Mouse (Mus musculus) CH12.LX (cell line): ENCODE data around the gene Rgl1. TPM values are rescaled to one million over a fixed set of nuclear protein-coding genes. Genes with fewer than 3 reads are reported as not detected.

Experiments used
- DNase-seq: peaks from one replicate; pipeline ENCODE4 v3.0.0-alpha.2; 2013; ENCODE audit errors: extremely low read depth
- H3K27ac ChIP-seq: 2 replicates; pipeline ENCODE4 v1.5.1; 2012; ENCODE audit warnings: low read depth, mild to moderate bottlenecking, control low read depth, moderate library complexity; ENCODE audit not compliant: insufficient read depth
- H3K27me3 ChIP-seq: replicated peaks from 2 replicates; pipeline ENCODE3; 2012; ENCODE audit warnings: inconsistent platforms
- H3K36me3 ChIP-seq, 2 experiments: replicated peaks in 1 of 2; 2 replicates each; pipeline versions ENCODE3 to v1.6.1; 2012; ENCODE audit warnings: inconsistent platforms in 1 of 2, low read length in 1 of 2, mild to moderate bottlenecking in 1 of 2, mixed read lengths in 1 of 2, moderate library complexity in 1 of 2; ENCODE audit not compliant: control insufficient read depth in 1 of 2, insufficient read depth in 1 of 2
- H3K4me1 ChIP-seq, 2 experiments: 2 replicates each; pipeline ENCODE4 v1.6.1; 2012; ENCODE audit warnings: inconsistent platforms in 1 of 2, moderate library complexity in 1 of 2; ENCODE audit not compliant: insufficient read depth in 2 of 2, control insufficient read depth in 1 of 2
- H3K4me2 ChIP-seq: 2 replicates; pipeline ENCODE4 v1.6.1; 2012; ENCODE audit warnings: low read depth, mild to moderate bottlenecking, control low read depth; ENCODE audit not compliant: poor library complexity, insufficient read depth, severe bottlenecking
- H3K4me3 ChIP-seq, 3 experiments: fragments of 150-350 bp in 1 of 3; sonication (generic) in 1 of 3; replicated peaks in 1 of 3; 2 replicates each; pipeline versions ENCODE3 to v1.5.1; 2011 to 2012; ENCODE audit warnings: low read depth in 2 of 3, low read length in 2 of 3, mild to moderate bottlenecking in 2 of 3, moderate library complexity in 2 of 3, control low read depth in 1 of 3, improper control_type of control experiment in 1 of 3, inconsistent platforms in 1 of 3, mixed read lengths in 1 of 3; ENCODE audit not compliant: poor library complexity in 1 of 3
- H3K79me2 ChIP-seq: replicated peaks from 2 replicates; pipeline ENCODE4 v1.6.1; 2012; ENCODE audit warnings: mild to moderate bottlenecking, moderate library complexity; ENCODE audit not compliant: control insufficient read depth, poor library complexity, insufficient read depth, severe bottlenecking; ENCODE audit errors: extremely low read depth
- H3K9ac ChIP-seq: 2 replicates; pipeline ENCODE4 v1.6.1; 2012; ENCODE audit warnings: low read depth, mild to moderate bottlenecking, control low read depth, moderate library complexity; ENCODE audit not compliant: insufficient read depth
- H3K9me3 ChIP-seq: replicated peaks from 2 replicates; pipeline ENCODE3; 2012; ENCODE audit warnings: low read length, inconsistent platforms, mixed read lengths
- BHLHE40 ChIP-seq: IDR thresholded peaks from 2 replicates; pipeline ENCODE4 v1.6.1; 2011; ENCODE audit warnings: mild to moderate bottlenecking, low read depth, low read length, improper control_type of control experiment
- CHD2 ChIP-seq: IDR thresholded peaks from 2 replicates; pipeline ENCODE4 v1.6.1; 2011; ENCODE audit warnings: low read length, improper control_type of control experiment
- E2F4 ChIP-seq: IDR thresholded peaks from 2 replicates; pipeline ENCODE4 v1.6.1; 2011; ENCODE audit warnings: low read depth, low read length, improper control_type of control experiment; ENCODE audit not compliant: insufficient replicate concordance
- ELF1 ChIP-seq: IDR thresholded peaks from 2 replicates; pipeline ENCODE4 v1.6.1; 2014; ENCODE audit warnings: low read depth, mild to moderate bottlenecking, inconsistent platforms, low read length, improper control_type of control experiment
- GABPA ChIP-seq: IDR thresholded peaks from 2 replicates; pipeline ENCODE4 v1.6.1; 2012; ENCODE audit warnings: low read depth, low read length, improper control_type of control experiment, inconsistent platforms; ENCODE audit not compliant: insufficient replicate concordance
- IRF4 ChIP-seq: IDR thresholded peaks from 2 replicates; pipeline ENCODE4 v1.6.1; 2014; ENCODE audit warnings: low read depth, mild to moderate bottlenecking, inconsistent platforms, low read length, improper control_type of control experiment
- JUN ChIP-seq: IDR thresholded peaks from 2 replicates; pipeline ENCODE4 v1.6.1; 2011; ENCODE audit warnings: low read depth, mild to moderate bottlenecking, low read length, improper control_type of control experiment, moderate library complexity; ENCODE audit not compliant: insufficient read depth
- JUND ChIP-seq: conservative IDR thresholded peaks from 2 replicates; pipeline ENCODE4 v1.6.1; 2011; ENCODE audit warnings: low read depth, low read length, improper control_type of control experiment
- KAT2A ChIP-seq: IDR thresholded peaks from 2 replicates; pipeline ENCODE4 v1.6.1; 2012; ENCODE audit warnings: low read length, improper control_type of control experiment, inconsistent platforms; ENCODE audit not compliant: insufficient replicate concordance
- MAFK ChIP-seq: IDR thresholded peaks from 2 replicates; pipeline ENCODE4 v1.6.1; 2011; ENCODE audit warnings: low read length, improper control_type of control experiment; ENCODE audit not compliant: insufficient replicate concordance
- MAX ChIP-seq: IDR thresholded peaks from 2 replicates; pipeline ENCODE4 v1.6.1; 2011; ENCODE audit warnings: low read length, improper control_type of control experiment
- MYC ChIP-seq: IDR thresholded peaks from 2 replicates; pipeline ENCODE4 v1.6.1; 2011; ENCODE audit warnings: low read depth, mild to moderate bottlenecking, improper control_type of control experiment, low read length
- NRF1 ChIP-seq: IDR thresholded peaks from 2 replicates; pipeline ENCODE4 v1.6.1; 2014; ENCODE audit warnings: low read depth, mild to moderate bottlenecking, inconsistent platforms, low read length, improper control_type of control experiment, moderate library complexity
- PAX5 ChIP-seq: IDR thresholded peaks from 2 replicates; pipeline ENCODE4 v1.6.1; 2012; ENCODE audit warnings: low read length, inconsistent platforms, mixed read lengths
- POLR2A ChIP-seq: IDR thresholded peaks from 2 replicates; pipeline ENCODE4 v1.6.1; 2011; ENCODE audit warnings: low read depth, mild to moderate bottlenecking, improper control_type of control experiment, low read length
- POLR2AphosphoS2 ChIP-seq: IDR thresholded peaks from 2 replicates; pipeline ENCODE4 v1.6.1; 2011; ENCODE audit warnings: low read depth, low read length, improper control_type of control experiment
- SMC3 ChIP-seq: IDR thresholded peaks from 2 replicates; pipeline ENCODE4 v1.6.1; 2011; ENCODE audit warnings: low read depth, low read length, improper control_type of control experiment
- TBP ChIP-seq: conservative IDR thresholded peaks from 2 replicates; pipeline ENCODE4 v1.6.1; 2011; ENCODE audit warnings: low read depth, low read length, improper control_type of control experiment
- TCF12 ChIP-seq: IDR thresholded peaks from 2 replicates; pipeline ENCODE4 v1.6.1; 2014; ENCODE audit warnings: low read depth, mild to moderate bottlenecking, inconsistent platforms, low read length, improper control_type of control experiment
- UBTF ChIP-seq: IDR thresholded peaks from 2 replicates; pipeline ENCODE4 v1.6.1; 2012; ENCODE audit warnings: low read depth, mild to moderate bottlenecking, inconsistent platforms, low read length, improper control_type of control experiment, moderate library complexity
- USF2 ChIP-seq: conservative IDR thresholded peaks from 2 replicates; pipeline ENCODE4 v1.6.1; 2011; ENCODE audit warnings: low read depth, low read length, improper control_type of control experiment
- ZC3H11A ChIP-seq: IDR thresholded peaks from 2 replicates; pipeline ENCODE4 v1.6.1; 2012; ENCODE audit warnings: low read depth, mild to moderate bottlenecking, inconsistent platforms, low read length, improper control_type of control experiment
- ZMIZ1 ChIP-seq: IDR thresholded peaks from 2 replicates; pipeline ENCODE4 v1.6.1; 2012; ENCODE audit warnings: low read depth, mild to moderate bottlenecking, inconsistent platforms, low read length, improper control_type of control experiment
- ZNF384 ChIP-seq: IDR thresholded peaks from 2 replicates; pipeline ENCODE4 v1.6.1; 2012; ENCODE audit warnings: low read depth, low read length, improper control_type of control experiment, inconsistent platforms
- dilution Hi-C: fragments of 300-500 bp; cut with MboI; formaldehyde crosslinking; loops from 2 replicates; pipeline ENCODE4 v1.14.3; 2020; ENCODE audit warnings: low sequenced_read_pairs; ENCODE audit not compliant: extremely low pct_unique_long_range_greater_than_20kb, extremely low pct_ligation_motif_present
- in situ Hi-C: fragments of 300-500 bp; cut with MboI; formaldehyde crosslinking; loops from 3 replicates; pipeline ENCODE4 v1.14.3; 2019; ENCODE audit warnings: low sequenced_read_pairs, low pct_ligation_motif_present, low pct_unique_long_range_greater_than_20kb, mixed read lengths
- polyA plus RNA-seq: library from polyadenylated mRNA; unstranded; fragments of >175 nt; gene quantifications from 2 replicates; pipeline ENCODE4 v1.2.1, GENCODE M21; 2012; ENCODE audit warnings: low read depth; ENCODE audit not compliant: insufficient read length
- total RNA-seq, 2 experiments: library from RNA; depleted of rRNA; stranded (reverse); fragments of 300-350 nt in 1 of 2; fragments of >200 nt in 1 of 2; gene quantifications; 2 replicates each; pipeline ENCODE4 v1.2.3; 2012 to 2014

The Rgl1 gene
- total and polyA plus RNA-seq, 3 experiments = 0.25 to 1.7 (median 0.74) TPM

- Histone ChIP-seq H3K4me1 (peaks cover 0 to 24% of the 10 kb centered on the region in 2 experiments; a peak in 2 of 4 replicates), H3K36me3 (no peaks in the 10 kb centered on the region), H3K27ac (no peak overlapping the region), H3K9ac (no peak overlapping the region), H3K4me2 (no peak overlapping the region), H3K4me3 (no peak overlapping the region), H3K27me3 (no peaks in the 10 kb centered on the region), H3K9me3 (no peaks in the 10 kb centered on the region), H3K79me2 (no peaks in the 10 kb centered on the region)
- no peak for DNase-seq
- no peak for TF ChIP-seq TCF12
- no peak for TF ChIP-seq USF2
- TF ChIP-seq KAT2A = no peak
- TF ChIP-seq ZNF384 = no peak
- TF ChIP-seq PAX5 = no peak
- no peak for TF ChIP-seq ZC3H11A
- TF ChIP-seq BHLHE40 = no peak
- no peak for TF ChIP-seq JUN
- no peak for TF ChIP-seq MYC
- no peak for TF ChIP-seq GABPA
- no peak for TF ChIP-seq ZMIZ1
- TF ChIP-seq POLR2AphosphoS2 = no peak
- no peak for TF ChIP-seq MAX
- no peak for TF ChIP-seq IRF4
- TF ChIP-seq CHD2 = no peak
- TF ChIP-seq SMC3 = no peak
- TF ChIP-seq JUND = no peak
- in situ Hi-C loops (no loop called here), dilution Hi-C loops (no loop called here)
Observed at GRCm38 (mm10) chr1:152563282-152563681, 202.9 kb downstream of the Rgl1 start.

GRCm38 (mm10) chr1:152562877-152563276, 203.3 kb downstream of the Rgl1 start:
- no peaks in the 10 kb centered on the region for H3K27me3 ChIP-seq
- H3K79me2 ChIP-seq = no peaks in the 10 kb centered on the region
- in situ Hi-C loops = no loop called here
- dilution Hi-C loops = no loop called here
- H3K9ac ChIP-seq = no peak overlapping the region
- H3K4me1 ChIP-seq = peaks cover 0 to 24% of the 10 kb centered on the region in 2 experiments; a peak in 2 of 4 replicates
- TF ChIP-seq E2F4 (no peak), MYC (no peak), POLR2AphosphoS2 (no peak), KAT2A (no peak), TBP (no peak), MAFK (no peak), ZMIZ1 (no peak), ELF1 (no peak), JUND (no peak), UBTF (no peak), POLR2A (no peak), CHD2 (no peak), SMC3 (no peak), NRF1 (no peak)
- TF ChIP-seq, all 38 proteins: peak for 0
- DNase-seq = no peak
- Histone ChIP-seq H3K9me3 (no peaks in the 10 kb centered on the region), H3K36me3 (no peaks in the 10 kb centered on the region), H3K27ac (no peak overlapping the region), H3K4me2 (no peak overlapping the region), H3K4me3 (no peak overlapping the region)
